Mouse (Mus musculus) Muller cell, postnatal 12 days (primary cell): ENCODE measurements at regions not wholly inside any gene's neighbourhood (a gene's known extent, or its start where the extent isn't known, plus 50 kb on each side); places are given as distances from the start of the nearest gene placed in this dataset.

ENCODE experiments used
- DNase-seq: peaks from one replicate; pipeline ENCODE4 v3.0.0-alpha.2; 2015; ENCODE audit errors: inconsistent ontology term

- no peak for DNase-seq
Measured at GRCm38 (mm10) chr2:79547284-79547683, 87.9 kb upstream of the Itprid2 start.

GRCm38 (mm10) chr2:79548039-79548600 is 87.0 kb upstream of the Itprid2 start:
- no peak for DNase-seq

GRCm38 (mm10) chr2:79549781-79550180 is 85.4 kb upstream of the Itprid2 start:
- DNase-seq, result no peak

GRCm38 (mm10) chr2:79550432-79550831 is 84.7 kb upstream of the Itprid2 start:
- no peak for DNase-seq

- peak; percentile 84 for DNase-seq
Measured at GRCm38 (mm10) chr2:79552481-79552880, 82.7 kb upstream of the Itprid2 start.

- peak; percentile 72 for DNase-seq
Measured at GRCm38 (mm10) chr2:79555395-79555794, 79.8 kb upstream of the Itprid2 start.

GRCm38 (mm10) chr2:79557361-79557760 is 77.8 kb upstream of the Itprid2 start:
- DNase-seq, result peak; percentile 83

GRCm38 (mm10) chr2:79566280-79566933 is 68.7 kb upstream of the Itprid2 start:
- peak; percentile 92 for DNase-seq

- DNase-seq, result peak; percentile 69
Measured at GRCm38 (mm10) chr2:79567413-79567934, 67.7 kb upstream of the Itprid2 start.

GRCm38 (mm10) chr2:79569663-79570062 is 65.5 kb upstream of the Itprid2 start:
- no peak for DNase-seq

GRCm38 (mm10) chr2:79571910-79572309 is 63.2 kb upstream of the Itprid2 start:
- DNase-seq, result no peak

- DNase-seq, result no peak
Measured at GRCm38 (mm10) chr2:79575074-79575473, 60.1 kb upstream of the Itprid2 start.

GRCm38 (mm10) chr2:79585022-79585774 is 50.0 kb upstream of the Itprid2 start:
- DNase-seq, result no peak
